Mouse (Mus musculus) CD4-positive, CD25-positive, alpha-beta regulatory T cell, adult 4 months (primary cell): ENCODE measurements around the gene Creg1. TPM values are rescaled to one million over a fixed set of nuclear protein-coding genes. Genes with fewer than 3 reads are reported as not detected.
"Not testable (repeated sequence)": the region's sequence is repeated elsewhere in the genome, so short reads cannot be mapped to it uniquely, and the experiment has no call there.

ENCODE experiments used
- ATAC-seq: one replicate; pipeline ENCODE4 v1.8.0; 2017
- polyA plus RNA-seq, 2 experiments: library from polyadenylated mRNA; unstranded; fragments of 100-300 nt; shearing (Covaris generic); gene quantifications; one replicate each; pipeline ENCODE4 v1.2.1; 2017

Gene Creg1
- polyA plus RNA-seq, 2 experiments from 2014 or later = 17.4 to 25.9 TPM

- ATAC-seq = no peak
Measured at GRCm38 (mm10) chr1:165751838-165752237, 11.7 kb upstream of the Creg1 start.

- ATAC-seq = no peak
Measured at GRCm38 (mm10) chr1:165754205-165754604, 9.3 kb upstream of the Creg1 start.

GRCm38 (mm10) chr1:165755194-165755593 lies 8.4 kb upstream of the Creg1 start:
- no peak for ATAC-seq

- ATAC-seq = no peak
Measured at GRCm38 (mm10) chr1:165761522-165762305, 1.8 kb upstream of the Creg1 start.

- ATAC-seq = not testable (repeated sequence)
Measured at GRCm38 (mm10) chr1:165762498-165762897, 1.0 kb upstream of the Creg1 start.

- ATAC-seq = peak; percentile 63
Measured at GRCm38 (mm10) chr1:165762914-165763634, 472 bp upstream of the Creg1 start.

GRCm38 (mm10) chr1:165764571-165764970 lies 1.0 kb downstream of the Creg1 start:
- no peak for ATAC-seq

GRCm38 (mm10) chr1:165765041-165765440 lies 1.5 kb downstream of the Creg1 start:
- ATAC-seq = no peak

- no peak for ATAC-seq
Measured at GRCm38 (mm10) chr1:165765651-165766294, 2.2 kb downstream of the Creg1 start.

- no peak for ATAC-seq
Measured at GRCm38 (mm10) chr1:165766295-165766890, 2.8 kb downstream of the Creg1 start.

- ATAC-seq = no peak
Measured at GRCm38 (mm10) chr1:165768894-165769512, 5.5 kb downstream of the Creg1 start.

GRCm38 (mm10) chr1:165770181-165770759 lies 6.7 kb downstream of the Creg1 start:
- ATAC-seq = no peak

GRCm38 (mm10) chr1:165771491-165771897 lies 7.9 kb downstream of the Creg1 start:
- peak; percentile 85 for ATAC-seq

GRCm38 (mm10) chr1:165771998-165772397 lies 8.5 kb downstream of the Creg1 start:
- ATAC-seq = no peak

- ATAC-seq = peak; percentile 57
Measured at GRCm38 (mm10) chr1:165775518-165776294, 12.2 kb downstream of the Creg1 start.

- peak; percentile 68 for ATAC-seq
Measured at GRCm38 (mm10) chr1:165779954-165780585, 16.5 kb downstream of the Creg1 start.

GRCm38 (mm10) chr1:165780586-165781111 lies 17.1 kb downstream of the Creg1 start:
- peak; percentile 65 for ATAC-seq

- ATAC-seq = no peak
Measured at GRCm38 (mm10) chr1:165781426-165781825, 17.9 kb downstream of the Creg1 start.

GRCm38 (mm10) chr1:165781911-165782310 lies 18.4 kb downstream of the Creg1 start:
- ATAC-seq = no peak

GRCm38 (mm10) chr1:165786296-165786695 lies 22.8 kb downstream of the Creg1 start:
- no peak for ATAC-seq
